In the genomic region with DNA sequence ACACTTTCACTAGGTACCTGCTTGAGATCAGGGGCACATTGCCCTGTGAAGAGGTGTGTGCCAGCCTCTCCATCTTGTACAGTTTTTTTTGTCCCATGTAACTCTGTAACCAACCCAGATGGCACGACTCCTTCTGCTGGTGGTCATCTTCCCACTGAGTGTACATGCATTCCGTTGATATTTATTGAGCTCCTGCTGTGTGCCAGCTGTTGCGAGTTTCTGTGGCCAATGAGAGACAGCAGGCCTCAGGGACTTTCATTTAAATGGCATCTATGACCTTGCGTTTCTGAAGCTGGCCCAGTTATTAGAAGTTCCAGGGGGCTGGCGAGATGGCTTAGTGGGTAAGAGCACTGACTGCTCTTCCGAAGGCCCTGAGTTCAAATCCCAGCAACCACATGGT, we compare ENCODE assay signal across 13 mouse cellular contexts.
"Had no signal": no experiment of that assay in that cellular context is flagged by ENCODE, and none has a peak within 500 bp of the region (broad histone marks: within the 10 kb centered on the region; RNA-seq: fewer than 3 reads in every experiment).

No protein-coding gene starts in this region.

- ATAC-seq: lung, postnatal 0 days; midbrain, embryonic 16.5 days had no signal

- H3K4me1 ChIP-seq: liver, embryonic 15.5 days; megakaryocyte, embryonic 14.5 days had no signal

- DNase-seq: kidney, postnatal 36 days; layer of hippocampus, adult 9-11 months; layer of hippocampus, postnatal 36 days; lung, adult 2 months; lung, postnatal 4 days; thymus, postnatal 4 days had no signal

- H3K4me3 ChIP-seq: limb, embryonic 10.5 days; liver, embryonic 15.5 days; megakaryocyte, embryonic 14.5 days had no signal

- H3K27ac ChIP-seq: kidney, postnatal 0 days; limb, embryonic 10.5 days; liver, embryonic 15.5 days; stomach, postnatal 0 days had no signal
